Mouse (Mus musculus) stomach, postnatal 0 days (tissue): ENCODE results near the gene Zbtb20.

ENCODE experiments used
- CTCF ChIP-seq: IDR thresholded peaks from 2 replicates; pipeline ENCODE4 v1.5.1; 2016; ENCODE audit warnings: antibody characterized with exemption, low read depth, mild to moderate bottlenecking, moderate library complexity
- EP300 ChIP-seq: optimal IDR thresholded peaks from 2 replicates; pipeline ENCODE3; 2016; ENCODE audit warnings: antibody characterized with exemption

GRCm38 (mm10) chr16:43341916-43342455 lies 466.3 kb downstream of the Zbtb20 start:
- TF ChIP-seq EP300 (no peak), CTCF (no peak)
